Mouse (Mus musculus) olfactory bulb, adult 2 months (tissue): ENCODE results near the gene 4931409K22Rik. TPM values are rescaled to one million over a fixed set of nuclear protein-coding genes. Genes with fewer than 3 reads are reported as not detected.

ENCODE experiments used
- H3K27ac ChIP-seq: fragments of 200-500 bp; 2 replicates; pipeline ENCODE4 v1.5.1; 2012; ENCODE audit warnings: low read depth, low read length; ENCODE audit not compliant: insufficient read depth
- H3K4me1 ChIP-seq: fragments of 200-500 bp; 2 replicates; pipeline ENCODE4 v1.6.1; 2012; ENCODE audit warnings: low read length; ENCODE audit not compliant: control insufficient read depth, insufficient read depth
- H3K4me3 ChIP-seq: fragments of 200-500 bp; 2 replicates; pipeline ENCODE4 v1.5.1; 2012; ENCODE audit warnings: mild to moderate bottlenecking, low read depth, low read length, moderate library complexity; ENCODE audit not compliant: insufficient read depth
- CTCF ChIP-seq: fragments of 200-500 bp; IDR thresholded peaks from 2 replicates; pipeline ENCODE4 v1.5.1; 2012; ENCODE audit warnings: low read depth, mild to moderate bottlenecking, low read length, moderate library complexity; ENCODE audit not compliant: insufficient read depth
- POLR2A ChIP-seq: fragments of 200-500 bp; IDR thresholded peaks from 2 replicates; pipeline ENCODE4 v1.6.1; 2012; ENCODE audit warnings: mild to moderate bottlenecking, low read depth, low read length, moderate library complexity; ENCODE audit not compliant: insufficient read depth
- WGBS: fragments of 180-500 bp; shearing (Covaris S2); methylation state at CpG from one replicate; pipeline ENCODE4 v1.1.7; 2018; 5-methylcytosine and 5-hydroxymethylcytosine counted together
- polyA plus RNA-seq: library from polyadenylated mRNA; stranded (reverse); fragments of >200 nt; gene quantifications from 2 replicates; pipeline ENCODE4 v1.2.4, GENCODE M21; 2012; ENCODE audit warnings: low replicate concordance; ENCODE audit not compliant: missing spikeins, insufficient read depth, insufficient read length

Gene 4931409K22Rik
- polyA plus RNA-seq, 1 experiment, result not detected

GRCm38 (mm10) chr5:24553621-24554244 is 2.9 kb downstream of the 4931409K22Rik start:
- H3K4me3 ChIP-seq, result no peak overlapping the region
- H3K27ac ChIP-seq, result no peak overlapping the region
- TF ChIP-seq CTCF, result no peak
- WGBS, result 81% methylated on average over 5 of the region's 5 CpGs
- peaks cover 12% of the 10 kb centered on the region for H3K4me1 ChIP-seq

DNA sequence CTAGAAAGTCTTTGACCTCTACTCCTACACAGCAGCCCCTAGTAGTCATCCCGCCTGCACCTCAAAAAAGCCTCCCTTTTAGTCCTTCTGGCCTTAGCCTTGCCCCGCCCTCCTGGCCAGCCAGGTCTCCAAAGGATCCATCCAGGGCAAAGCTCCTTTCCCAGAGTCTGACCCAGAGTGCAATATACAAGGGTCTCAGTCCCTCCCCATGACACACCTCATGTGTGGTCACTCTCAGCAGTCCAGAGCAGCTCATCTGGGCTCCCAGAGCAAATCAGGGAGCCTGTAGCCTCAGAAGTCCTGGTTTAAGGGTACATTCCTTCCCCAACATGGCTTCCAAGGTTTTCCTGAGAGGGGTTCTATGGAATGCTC is 5.3 kb downstream of the 4931409K22Rik start:
- TF ChIP-seq POLR2A (no peak), CTCF (no peak)
- Histone ChIP-seq H3K4me3 (no peak overlapping the region), H3K27ac (no peak overlapping the region), H3K4me1 (peaks cover 12% of the 10 kb centered on the region)
- WGBS, result 42% methylated on average over 2 of the region's 2 CpGs

DNA sequence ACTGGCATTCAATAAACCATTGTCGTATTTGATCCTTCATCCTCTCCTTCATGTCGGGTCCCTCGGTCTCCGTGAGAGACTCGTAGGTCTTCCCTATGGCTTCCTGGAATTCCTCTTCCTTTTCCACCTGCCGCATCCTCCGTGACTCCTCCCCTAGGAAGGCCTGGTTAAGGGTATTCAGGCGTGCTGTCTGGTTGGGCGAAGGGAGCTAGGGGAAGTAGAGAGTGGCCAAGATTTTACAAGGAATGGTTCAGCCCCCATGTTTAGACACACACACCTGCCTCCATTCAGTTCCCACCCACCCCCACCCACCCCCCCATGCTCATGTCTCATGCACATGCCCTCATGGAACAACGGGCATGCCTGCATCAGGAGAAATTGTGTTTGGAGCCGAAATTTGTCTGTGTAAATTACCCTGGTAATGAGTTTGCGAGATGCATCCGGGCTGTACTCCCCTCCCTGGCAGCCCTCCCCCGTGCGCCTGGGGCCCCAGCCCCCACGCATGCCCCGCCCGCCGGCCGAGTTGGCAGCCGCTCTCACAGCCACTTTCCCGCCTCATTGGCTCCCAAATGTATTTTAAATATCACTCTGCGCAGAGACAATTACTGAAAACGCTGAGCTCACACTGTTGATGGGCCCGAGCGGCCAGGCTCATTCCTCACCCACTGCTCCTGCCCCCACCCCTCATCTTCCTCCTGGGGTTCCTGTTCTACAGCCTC is 5.9 kb downstream of the 4931409K22Rik start:
- Histone ChIP-seq H3K4me1 (peaks cover 12% of the 10 kb centered on the region), H3K4me3 (no peak overlapping the region), H3K27ac (no peak overlapping the region)
- TF ChIP-seq POLR2A (no peak), CTCF (no peak)
- WGBS, result 21% methylated on average over 26 of the region's 26 CpGs

DNA sequence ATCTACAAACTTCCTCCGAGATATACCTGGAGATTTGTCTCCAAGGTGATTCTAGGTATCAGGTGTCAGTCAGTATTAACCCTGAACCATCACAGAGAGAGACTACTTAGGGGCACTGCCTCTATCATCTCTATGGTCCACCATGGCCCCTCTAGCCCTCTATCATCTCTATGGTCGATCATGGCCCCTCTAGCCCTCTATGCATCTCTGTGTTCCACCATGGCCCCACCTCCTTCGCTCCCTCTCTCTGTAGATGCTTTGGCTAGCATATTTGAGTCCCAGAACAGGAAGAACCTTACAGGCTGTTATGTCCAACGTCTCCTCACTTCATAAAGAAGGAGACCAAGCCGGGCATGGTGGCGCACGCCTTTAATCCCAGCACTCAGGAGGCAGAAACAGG is 14.0 kb downstream of the 4931409K22Rik start:
- WGBS, result 90% methylated on average over 7 of the region's 7 CpGs
- Histone ChIP-seq H3K4me3 (no peak overlapping the region), H3K27ac (no peak overlapping the region), H3K4me1 (peaks cover 4% of the 10 kb centered on the region; the same call in 1 of the 2 replicates)
- TF ChIP-seq POLR2A (no peak), CTCF (no peak)

DNA sequence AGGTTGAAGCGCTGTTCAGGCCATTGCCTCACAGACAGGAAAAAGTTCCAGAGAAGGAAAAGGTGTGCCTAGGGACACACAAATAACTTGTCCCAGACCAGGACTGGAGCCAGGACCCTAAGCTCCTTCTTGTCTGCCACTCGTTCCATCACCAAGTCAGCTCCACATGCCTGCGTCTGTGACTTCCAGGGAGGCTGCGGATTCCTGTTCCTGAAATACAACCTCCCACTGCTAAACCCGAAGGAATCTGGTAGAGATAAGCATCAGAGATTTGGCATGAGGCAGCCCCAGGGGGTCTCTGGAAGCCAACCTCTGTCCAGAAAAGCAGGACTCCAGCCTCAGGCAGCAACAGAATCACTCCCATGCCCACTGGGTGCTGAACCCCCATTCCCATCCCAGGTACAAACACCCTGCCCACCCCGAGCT is 15.5 kb downstream of the 4931409K22Rik start:
- no peak for TF ChIP-seq POLR2A
- TF ChIP-seq CTCF, result no peak
- no peak overlapping the region for H3K27ac ChIP-seq
- WGBS, result 51% methylated on average over 6 of the region's 6 CpGs

GRCm38 (mm10) chr5:24540387-24541143 is 16.0 kb downstream of the 4931409K22Rik start, which contains the start of gene Asb10:
Gene Asb10, minus strand, starts transcription at chr5:24540978.
- Histone ChIP-seq H3K4me1 (peaks cover 4% of the 10 kb centered on the region; the same call in 1 of the 2 replicates), H3K4me3 (no peak within 1 kb of the TSS), H3K27ac (no peak within 1 kb of the TSS)
- TF ChIP-seq CTCF (no peak), POLR2A (no peak)
- 44% methylated on average over 14 of the region's 14 CpGs for WGBS

More for the DNA sequence above, 15.5 kb downstream of the 4931409K22Rik start:
- Histone ChIP-seq H3K4me3 (no peak overlapping the region), H3K4me1 (peaks cover 4% of the 10 kb centered on the region; the same call in 1 of the 2 replicates)

- no peak overlapping the region for H3K27ac ChIP-seq
Observed at GRCm38 (mm10) chr5:24539571-24540296, 16.9 kb downstream of the 4931409K22Rik start.

DNA sequence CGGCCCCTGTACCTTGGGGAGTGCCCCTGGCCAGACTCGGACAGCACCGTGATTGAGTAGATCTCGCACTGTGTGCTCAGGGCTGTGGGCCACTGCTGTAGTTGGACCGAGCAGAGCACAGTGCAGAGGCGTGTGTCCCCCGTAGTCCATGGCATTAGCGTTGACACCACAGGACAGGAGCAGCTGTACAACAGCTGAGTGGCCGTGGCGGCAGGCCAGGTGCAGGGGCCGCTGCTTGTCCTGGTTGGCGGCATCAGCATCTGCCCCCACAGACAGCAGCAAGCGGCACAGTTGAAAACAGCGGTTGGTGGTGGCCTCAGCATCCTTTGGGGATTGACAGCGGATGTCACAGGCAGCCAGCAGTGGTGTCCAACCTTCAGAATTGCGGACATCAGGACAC is 19.0 kb downstream of the 4931409K22Rik start:
- Histone ChIP-seq H3K4me1 (peaks cover 4% of the 10 kb centered on the region; the same call in 1 of the 2 replicates), H3K27ac (no peak overlapping the region), H3K4me3 (no peak overlapping the region)
- WGBS, result 63% methylated on average over 16 of the region's 16 CpGs
- TF ChIP-seq CTCF, result no peak
- TF ChIP-seq POLR2A, result no peak

More at GRCm38 (mm10) chr5:24539571-24540296, 16.9 kb downstream of the 4931409K22Rik start:
- 89% methylated on average over 22 of the region's 22 CpGs for WGBS
- no peak for TF ChIP-seq POLR2A
- no peak for TF ChIP-seq CTCF
- peaks cover 4% of the 10 kb centered on the region; the same call in 1 of the 2 replicates for H3K4me1 ChIP-seq
- no peak overlapping the region for H3K4me3 ChIP-seq
